Mouse (Mus musculus) intestine, embryonic 14.5 days (tissue): Measurements from ENCODE around the gene 1700080O16Rik. TPM values are rescaled to one million over a fixed set of nuclear protein-coding genes. Genes with fewer than 3 reads are reported as not detected.

Experiments
- polyA plus RNA-seq: library from polyadenylated mRNA; unstranded; fragments of >200 nt; fragmentation: Nextera tagmentation; extraction: Ambion mirVana; gene quantifications from 2 replicates; pipeline ENCODE4 v1.2.1, GENCODE M21; 2014

Gene 1700080O16Rik
- polyA plus RNA-seq, 1 experiment from 2014 or later: not detected

Other genes with a start within 250 kb of the 1700080O16Rik start
- gene Usp26, start 171.5 kb downstream of the 1700080O16Rik start, polyA plus RNA-seq: not detected in 2 replicates
- 21.8 TPM in 2 replicates for gene Gpc4, start 192.5 kb upstream of the 1700080O16Rik start, polyA plus RNA-seq